Mouse (Mus musculus): Measurements from ENCODE around the gene Galnt16. TPM values are rescaled to one million over a fixed set of nuclear protein-coding genes. Genes with fewer than 3 reads are reported as not detected.

The Galnt16 gene
- polyA plus RNA-seq, 1 experiment = not detected

DNA sequence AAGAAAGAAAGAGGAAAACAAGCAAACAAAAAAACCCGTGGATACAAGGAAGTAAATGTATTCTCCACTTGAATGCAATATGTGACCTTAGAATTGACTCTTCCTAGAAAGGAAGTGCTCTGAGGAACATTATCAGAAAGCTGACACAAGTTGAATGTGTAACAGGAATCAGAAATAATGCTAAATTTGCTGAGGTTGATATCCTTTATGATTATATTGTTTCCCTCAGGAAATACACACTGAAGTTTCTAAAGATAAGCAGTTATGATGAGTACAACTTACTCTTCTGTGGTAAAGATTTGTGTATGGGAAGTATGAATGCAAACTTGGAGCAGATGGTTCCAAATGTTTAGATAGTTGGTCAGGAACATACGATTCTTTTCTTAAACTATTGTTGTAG is 150.3 kb downstream of the Galnt16 start:
- H3K9me3 ChIP-seq = no peaks in the 10 kb centered on the region
- H3K4me3 ChIP-seq (replicated peaks) = no peak overlapping the region
- no peak for TF ChIP-seq GATA1 (IDR thresholded peaks at IDR 0.05; ENCODE audit: borderline replicate concordance, low read length)
- TF ChIP-seq FLI1 (IDR thresholded peaks at IDR 0.05; ENCODE audit: low read length) = no peak
- no peaks in the 10 kb centered on the region for H3K27me3 ChIP-seq (replicated peaks)
- H3K36me3 ChIP-seq (replicated peaks; ENCODE audit: low read length) = peaks cover 78% of the 10 kb centered on the region
- peaks cover 16% of the 10 kb centered on the region for H3K4me1 ChIP-seq

DNA sequence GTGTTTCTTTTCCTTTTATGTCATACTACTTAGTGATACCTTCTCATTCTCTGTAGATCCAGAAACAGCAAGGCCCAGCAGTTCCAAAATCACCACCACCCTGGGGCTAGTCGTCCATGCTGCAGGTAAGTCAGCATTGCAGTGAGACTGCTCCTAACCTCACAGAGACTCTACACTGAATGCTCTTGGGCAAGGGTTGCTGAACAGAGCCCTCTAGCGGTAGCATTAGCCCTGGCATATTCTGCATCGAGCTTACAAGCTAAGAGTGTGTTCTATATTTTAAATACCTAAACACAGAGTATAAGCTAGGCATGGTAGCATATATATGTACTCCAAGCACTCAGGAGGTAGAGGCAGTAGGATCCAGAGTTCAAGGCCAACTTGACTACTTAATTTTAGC is 155.1 kb downstream of the Galnt16 start:
- peaks cover 77% of the 10 kb centered on the region for H3K36me3 ChIP-seq (replicated peaks; ENCODE audit: low read length)
- H3K9me3 ChIP-seq = no peaks in the 10 kb centered on the region
- H3K4me1 ChIP-seq = peaks cover 6% of the 10 kb centered on the region; the same call in 1 of the 2 replicates
- TF ChIP-seq GATA1 (IDR thresholded peaks at IDR 0.05; ENCODE audit: borderline replicate concordance, low read length) = no peak
- TF ChIP-seq FLI1 (IDR thresholded peaks at IDR 0.05; ENCODE audit: low read length) = no peak
- no peaks in the 10 kb centered on the region for H3K27me3 ChIP-seq (replicated peaks)
- no peak overlapping the region for H3K4me3 ChIP-seq (replicated peaks)

Other genes starting within 250 kb of the Galnt16 start
- 9.9 and 10.8 TPM in 2 replicates for gene Dcaf5, start 81.7 kb upstream of the Galnt16 start, polyA plus RNA-seq (2012; ENCODE audit: insufficient read depth, low replicate concordance)
- 1.4 TPM in 1 of 2 replicates, not detected in the other for gene Exd2, start 55.2 kb upstream of the Galnt16 start, polyA plus RNA-seq (2012; ENCODE audit: insufficient read depth, low replicate concordance)
- 2.7 and 8.1 TPM in 2 replicates for gene Slc39a9, start 125.6 kb downstream of the Galnt16 start, polyA plus RNA-seq (2012; ENCODE audit: insufficient read depth, low replicate concordance)
- gene Erh, start 126.1 kb downstream of the Galnt16 start, polyA plus RNA-seq (2012; ENCODE audit: insufficient read depth, low replicate concordance) = 3.5 and 24.1 TPM in 2 replicates
- not detected in 2 replicates for gene Plekhd1, start 174.3 kb downstream of the Galnt16 start, polyA plus RNA-seq (2012; ENCODE audit: insufficient read depth, low replicate concordance)
- not detected in 2 replicates for gene Ccdc177, start 242.4 kb downstream of the Galnt16 start, polyA plus RNA-seq (2012; ENCODE audit: insufficient read depth, low replicate concordance)